Mouse (Mus musculus): ENCODE measurements at regions not wholly inside any gene's neighbourhood (a gene's known extent, or its start where the extent isn't known, plus 50 kb on each side); places are given as distances from the start of the nearest gene placed in this dataset.

- intact Hi-C loops (cut with DNase I; ENCODE audit: low total_unique reads): no loop called here
- DNase-seq: no peak
Observed at GRCm38 (mm10) chr13:99605866-99606605, 89.7 kb upstream of the Map1b start.

- no peak for DNase-seq
- intact Hi-C loops (cut with DNase I; ENCODE audit: low total_unique reads): no loop called here
Observed at GRCm38 (mm10) chr13:99597891-99598290, 81.6 kb upstream of the Map1b start.

DNA sequence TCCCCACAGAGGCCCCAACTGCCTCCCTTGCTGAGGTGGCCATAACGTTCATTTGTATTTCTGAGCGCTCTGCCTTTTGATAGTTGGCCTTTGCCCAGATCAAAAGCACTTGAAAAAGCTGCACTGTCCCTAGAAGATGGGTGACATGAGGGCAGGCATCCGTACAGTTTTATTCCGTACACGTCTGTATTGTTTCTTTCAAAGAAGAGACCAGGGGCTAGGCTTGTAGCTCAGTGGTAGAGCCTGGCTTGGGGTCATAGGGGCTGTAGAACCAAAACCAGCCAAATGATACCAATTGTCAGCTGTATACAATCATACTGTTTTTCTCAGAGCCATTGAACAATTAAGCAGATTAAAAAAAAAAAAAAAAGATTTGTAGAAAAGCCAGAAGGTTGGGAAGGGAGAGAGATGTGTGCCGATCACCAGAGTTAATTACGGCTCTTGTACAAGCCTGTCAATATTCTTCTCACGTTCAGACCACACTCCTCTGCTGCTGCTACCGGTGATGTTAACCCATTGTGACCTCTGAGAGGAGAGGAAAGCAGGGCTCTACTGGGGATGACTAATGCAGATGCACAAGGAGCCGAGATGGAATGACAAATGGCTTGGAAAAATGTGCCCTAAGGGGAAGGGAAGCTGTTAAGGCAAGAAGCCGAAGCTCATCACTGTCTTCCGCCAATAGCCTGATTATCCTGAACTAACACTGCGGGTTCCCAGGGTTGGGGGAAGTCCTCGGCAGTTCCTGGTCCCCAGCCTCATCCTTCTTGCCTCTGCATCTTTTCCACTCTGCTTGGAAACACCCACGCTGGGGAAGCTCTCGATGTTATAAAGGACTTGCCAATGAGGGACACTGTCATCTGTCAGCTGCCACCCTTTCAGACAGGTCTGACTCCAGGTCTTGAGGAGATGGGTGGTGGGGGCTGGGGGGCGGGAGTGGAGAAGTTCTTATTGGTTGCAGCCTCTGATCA, 77.8 kb upstream of the Map1b start:
- no peak for DNase-seq
- intact Hi-C loops (cut with DNase I; ENCODE audit: low total_unique reads): no loop called here

- DNase-seq: no peak
- intact Hi-C loops (cut with DNase I; ENCODE audit: low total_unique reads): no loop called here
Observed at GRCm38 (mm10) chr13:99593243-99593635, 76.9 kb upstream of the Map1b start.

DNA sequence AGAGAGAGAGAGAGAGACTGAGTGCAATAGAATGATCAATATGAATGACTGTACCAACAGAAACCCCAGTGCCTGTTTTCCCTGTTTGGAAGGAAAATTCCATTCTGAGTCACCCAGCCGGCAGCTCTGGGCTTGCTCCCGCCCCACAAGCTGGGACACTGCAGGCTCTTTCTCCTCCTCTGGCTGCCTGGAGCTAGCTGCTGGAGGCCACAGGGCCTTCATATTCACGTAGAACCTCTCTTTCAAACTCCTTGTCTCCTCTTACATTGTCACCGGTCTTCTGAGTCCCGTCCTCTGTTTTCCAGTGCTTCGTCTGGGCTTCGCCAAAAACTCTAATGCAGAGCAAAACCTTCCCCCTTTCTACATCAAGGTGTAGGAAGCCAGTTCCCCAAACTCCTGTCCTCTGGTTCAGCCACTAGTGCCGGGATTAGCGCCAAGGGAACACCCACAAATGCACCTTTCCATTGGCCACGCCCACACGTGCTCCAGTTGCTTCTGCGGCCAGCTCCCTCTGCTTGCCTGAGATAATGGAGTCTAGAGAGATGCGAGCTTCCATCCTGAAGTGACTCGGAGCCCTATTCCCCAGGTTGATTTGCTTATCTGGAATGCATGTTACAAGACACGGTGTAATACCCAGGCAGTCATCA, 76.4 kb upstream of the Map1b start:
- DNase-seq: peak; percentile 13

DNA sequence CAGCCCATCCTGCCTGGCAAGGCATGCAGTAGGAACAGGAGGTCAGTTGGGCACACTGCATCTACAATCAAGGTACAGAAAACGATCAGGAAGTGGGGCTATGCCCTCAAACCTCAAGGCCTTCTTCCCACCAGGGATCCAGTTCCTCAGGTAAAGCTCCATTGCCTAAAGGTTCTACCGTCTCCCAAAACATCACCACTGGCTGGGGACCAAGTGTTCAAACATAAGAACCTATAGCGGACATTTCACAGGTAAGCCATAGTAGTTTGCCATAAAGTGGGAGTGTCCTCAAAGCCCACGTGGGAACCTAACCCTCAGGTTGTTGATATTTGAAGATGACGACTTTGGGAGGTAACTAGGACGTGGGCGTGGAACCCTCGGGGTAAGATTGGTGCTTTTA, 72.3 kb upstream of the Map1b start:
- DNase-seq: no peak
- intact Hi-C loops (cut with DNase I; ENCODE audit: low total_unique reads): no loop called here

More for the DNA sequence above, 76.4 kb upstream of the Map1b start:
- intact Hi-C loops (cut with DNase I; ENCODE audit: low total_unique reads): no loop called here

DNA sequence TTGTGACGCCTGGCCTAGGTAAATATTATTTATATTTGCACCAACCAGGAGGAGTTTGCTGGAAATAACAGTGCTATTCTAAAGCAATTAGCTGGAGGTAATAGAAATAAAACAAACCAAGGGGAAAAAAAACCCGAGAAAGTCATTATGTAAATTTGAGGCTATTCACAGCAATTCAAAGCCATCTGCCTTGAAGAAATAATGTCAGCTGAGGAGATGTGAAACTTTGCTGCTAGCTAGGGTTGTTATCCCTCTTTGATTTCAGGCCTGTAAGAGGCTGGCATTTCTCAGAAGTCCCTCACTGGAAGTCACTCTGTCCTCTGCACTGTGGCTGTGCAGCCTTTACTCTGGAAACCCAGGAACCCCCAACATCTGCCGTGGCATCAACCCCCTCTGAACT, 67.5 kb upstream of the Map1b start:
- no peak for DNase-seq
- intact Hi-C loops (cut with DNase I; ENCODE audit: low total_unique reads): no loop called here

GRCm38 (mm10) chr13:99580296-99580695, 64.0 kb upstream of the Map1b start:
- intact Hi-C loops (cut with DNase I; ENCODE audit: low total_unique reads): no loop called here
- DNase-seq: no peak

DNA sequence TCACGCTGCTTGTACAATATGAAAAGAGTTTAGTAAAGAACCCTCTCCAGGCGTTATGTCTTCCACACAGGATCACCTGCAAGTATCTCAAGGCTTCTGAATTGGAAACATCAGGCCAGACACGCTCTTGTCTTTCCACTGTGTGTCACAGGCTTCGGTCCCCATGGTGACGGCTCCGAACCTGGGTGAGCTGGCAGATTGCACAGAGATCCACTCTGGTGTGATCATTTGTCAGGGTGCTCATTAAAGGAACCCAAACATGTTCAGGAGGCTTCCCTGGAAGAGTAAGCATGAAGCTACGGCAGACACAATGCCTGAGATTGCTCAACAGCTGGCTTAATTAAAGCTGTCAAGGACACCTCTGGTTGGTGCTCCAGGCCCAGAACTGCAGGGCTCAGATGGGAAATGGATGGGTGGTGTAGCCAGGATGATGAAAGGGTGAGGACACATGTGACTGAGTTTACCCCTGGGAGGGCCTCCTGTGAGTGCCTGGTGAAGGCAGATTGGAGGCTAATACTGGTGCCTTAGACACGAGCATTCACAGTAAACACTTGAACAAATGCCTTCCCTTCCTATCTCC, 63.3 kb upstream of the Map1b start:
- intact Hi-C loops (cut with DNase I; ENCODE audit: low total_unique reads): no loop called here
- DNase-seq: no peak

DNA sequence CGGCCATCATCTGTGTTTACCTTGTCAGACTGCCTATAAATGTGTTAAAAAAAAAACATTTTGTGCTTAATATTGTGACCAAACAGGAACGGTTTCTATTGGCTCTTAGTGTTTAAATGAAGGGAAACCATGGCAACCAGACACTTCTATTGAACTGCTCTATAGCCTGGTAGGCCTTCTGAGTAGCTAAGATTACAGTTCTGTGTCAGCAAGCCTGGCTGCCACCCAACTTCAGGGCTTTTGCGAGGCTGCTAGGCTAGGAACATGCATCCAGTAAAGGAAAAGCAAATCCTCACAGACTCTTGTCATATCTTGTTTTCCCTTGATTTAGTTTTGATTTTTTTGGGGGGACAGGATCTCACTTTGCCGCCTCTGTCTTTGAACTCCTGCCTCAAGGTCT, 61.3 kb upstream of the Map1b start:
- intact Hi-C loops (cut with DNase I; ENCODE audit: low total_unique reads): no loop called here
- no peak for DNase-seq

DNA sequence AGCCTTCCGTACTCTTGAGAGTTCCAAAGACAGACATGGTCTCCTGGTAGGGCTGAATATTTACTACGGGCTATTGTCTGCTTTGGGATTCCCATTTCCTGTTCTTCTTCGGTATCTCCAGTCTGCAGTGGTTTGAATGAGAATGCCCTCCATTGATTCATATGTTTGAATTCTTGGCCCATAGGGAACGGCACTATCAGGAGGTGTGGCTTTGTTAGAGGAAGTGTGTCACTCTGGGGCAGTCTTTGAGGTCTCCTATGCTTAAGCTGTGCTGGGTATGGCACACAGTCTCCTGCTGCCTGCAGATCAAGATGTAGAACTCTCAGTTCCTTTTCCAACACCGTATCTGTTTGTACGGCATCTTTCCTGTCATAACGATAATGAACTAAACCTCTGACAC, 56.7 kb upstream of the Map1b start:
- no peak for DNase-seq
- intact Hi-C loops (cut with DNase I; ENCODE audit: low total_unique reads): no loop called here

- intact Hi-C loops (cut with DNase I; ENCODE audit: low total_unique reads): no loop called here
Observed at GRCm38 (mm10) chr13:99572381-99572780, 56.0 kb upstream of the Map1b start.

More at GRCm38 (mm10) chr13:99572381-99572780, 56.0 kb upstream of the Map1b start:
- no peak for DNase-seq

Measured in gastrocnemius, postnatal 14 days (tissue).